Mouse (Mus musculus) limb, embryonic 14.5 days (tissue): ENCODE measurements around the gene Wrb. TPM values are rescaled to one million over a fixed set of nuclear protein-coding genes. Genes with fewer than 3 reads are reported as not detected.
"Not testable (repeated sequence)": the region's sequence is repeated elsewhere in the genome, so short reads cannot be mapped to it uniquely, and the experiment has no call there.

ENCODE experiments used
- ATAC-seq: fragments of 200-750 bp; cut with Nextera tagmentation; 2 replicates; pipeline ENCODE4 v1.8.0; 2017; ENCODE audit warnings: low read depth, moderate number of reproducible peaks, moderate TSS enrichment; ENCODE audit not compliant: low FRiP score
- DNase-seq: peaks from one replicate; pipeline ENCODE4 v3.0.0-alpha.2; 2015; ENCODE audit warnings: low spot score
- H3K27ac ChIP-seq: fragments of 300-500 bp; sonication (generic); replicated peaks from 2 replicates; pipeline ENCODE4 v1.5.1; 2014; ENCODE audit warnings: low read depth, mild to moderate bottlenecking, low read length, moderate library complexity, mixed read lengths
- H3K27me3 ChIP-seq: fragments of 300-500 bp; sonication (generic); 2 replicates; pipeline ENCODE4 v1.6.1; 2014; ENCODE audit warnings: low read length, mixed read lengths; ENCODE audit not compliant: control insufficient read depth, insufficient read depth
- H3K36me3 ChIP-seq: fragments of 300-500 bp; sonication (generic); 2 replicates; pipeline ENCODE4 v1.6.1; 2014; ENCODE audit warnings: mild to moderate bottlenecking, low read length, moderate library complexity, mixed read lengths; ENCODE audit not compliant: control insufficient read depth, insufficient read depth
- H3K4me1 ChIP-seq: fragments of 300-500 bp; sonication (generic); 2 replicates; pipeline ENCODE4 v1.6.1; 2014; ENCODE audit warnings: antibody characterized with exemption, low read length, mixed read lengths; ENCODE audit not compliant: control insufficient read depth, insufficient read depth
- H3K4me2 ChIP-seq: fragments of 300-500 bp; sonication (generic); replicated peaks from 2 replicates; pipeline ENCODE4 v1.6.1; 2014; ENCODE audit warnings: low read depth, mild to moderate bottlenecking, low read length, moderate library complexity; ENCODE audit not compliant: severe bottlenecking
- H3K4me3 ChIP-seq: fragments of 300-500 bp; sonication (generic); replicated peaks from 2 replicates; pipeline ENCODE4 v1.5.1; 2014; ENCODE audit warnings: low read length
- H3K9ac ChIP-seq: fragments of 300-500 bp; sonication (generic); 2 replicates; pipeline ENCODE4 v1.6.1; 2014; ENCODE audit warnings: mild to moderate bottlenecking, low read depth, low read length, moderate library complexity; ENCODE audit not compliant: severe bottlenecking
- H3K9me3 ChIP-seq: fragments of 300-500 bp; sonication (generic); 2 replicates; pipeline ENCODE4 v1.6.1; 2016; ENCODE audit warnings: low read length; ENCODE audit not compliant: control insufficient read depth
- POLR2A ChIP-seq: fragments of 200-500 bp; IDR thresholded peaks from 2 replicates; pipeline ENCODE4 v1.8.0; 2012; ENCODE audit warnings: inconsistent platforms, mild to moderate bottlenecking, moderate library complexity, borderline replicate concordance; ENCODE audit not compliant: insufficient read depth, insufficient read length; ENCODE audit errors: extremely low read depth
- WGBS: fragments of 180-500 bp; shearing (Covaris S2); extraction: QIAGEN DNeasy Blood & Tissue Kit; methylation state at CpG from one replicate; pipeline ENCODE4 v1.1.7; 2014; 5-methylcytosine and 5-hydroxymethylcytosine counted together
- polyA plus RNA-seq, 2 experiments: library from polyadenylated mRNA; depleted of rRNA in 1 of 2; stranded (reverse) in 1 of 2; unstranded in 1 of 2; fragments of >200 nt; fragmentation: Nextera tagmentation in 1 of 2; extraction: Ambion mirVana in 1 of 2; gene quantifications; 2 replicates each; pipeline versions ENCODE4 v1.2.1 to v1.2.3; 2012 to 2014

Gene Wrb
- polyA plus RNA-seq (2012; rRNA removed) (54.7 and 58.6 TPM in 2 replicates), polyA plus RNA-seq (2014; fragmentation: Nextera tagmentation; extraction: Ambion mirVana) (52.9 and 53.9 TPM in 2 replicates)

DNA sequence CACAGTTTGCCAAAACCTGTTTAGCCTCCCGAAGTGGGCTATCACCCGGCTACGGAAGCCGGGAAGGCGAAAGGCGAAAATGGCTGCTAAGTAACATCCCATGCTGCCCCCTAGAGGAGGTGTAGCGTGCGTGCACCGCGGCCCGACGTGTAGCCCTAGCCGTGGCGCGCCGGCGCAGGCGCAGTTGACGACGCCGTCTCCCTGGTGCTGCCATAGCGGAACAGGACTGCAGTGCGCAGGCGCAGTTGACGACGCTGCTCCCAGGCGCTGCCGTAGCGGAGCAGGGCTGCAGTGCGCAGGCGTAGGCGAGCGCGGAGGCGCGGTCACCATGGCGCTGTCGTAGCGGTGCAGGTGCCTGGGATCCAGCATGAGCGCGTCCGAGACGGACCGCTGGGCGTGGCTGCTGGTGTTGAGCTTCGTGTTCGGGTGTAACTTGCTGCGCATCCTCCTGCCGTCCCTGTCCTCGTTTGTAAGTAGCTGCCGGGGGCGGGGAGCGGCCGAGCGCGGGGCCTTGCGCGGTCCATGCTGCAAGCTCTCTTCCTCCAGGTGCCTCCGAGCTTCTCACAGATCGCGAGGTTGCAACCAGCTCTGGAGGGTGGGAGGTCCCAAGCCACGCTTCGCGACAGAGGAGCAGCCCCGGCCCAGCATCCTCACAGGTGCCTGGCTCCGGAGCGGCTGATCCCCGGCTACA is at the start of gene Wrb:
Gene Wrb (plus strand): TSS at position 298 of the 691 bp plus-strand sequence.
- Histone ChIP-seq H3K4me3 (peak within 1 kb of the TSS; percentile 80), H3K9ac (peak within 1 kb of the TSS; percentile 59), H3K4me1 (peaks cover 8% of the 10 kb centered on the region), H3K36me3 (peaks cover 3% of the 10 kb centered on the region; the same call in 1 of the 2 replicates), H3K27me3 (no peaks in the 10 kb centered on the region), H3K4me2 (peak within 1 kb of the TSS; percentile 60), H3K9me3 (no peaks in the 10 kb centered on the region; the same call in 1 of the 2 replicates), H3K27ac (0 out of 2 replicates have a peak within 1 kb of the TSS, but pooled peaks have one; percentile 19)
- peak; percentile 100 for DNase-seq
- WGBS, result under 1% methylated on average over 66 of the region's 68 CpGs
- peak; percentile 99 for ATAC-seq
- no peak for TF ChIP-seq POLR2A

DNA sequence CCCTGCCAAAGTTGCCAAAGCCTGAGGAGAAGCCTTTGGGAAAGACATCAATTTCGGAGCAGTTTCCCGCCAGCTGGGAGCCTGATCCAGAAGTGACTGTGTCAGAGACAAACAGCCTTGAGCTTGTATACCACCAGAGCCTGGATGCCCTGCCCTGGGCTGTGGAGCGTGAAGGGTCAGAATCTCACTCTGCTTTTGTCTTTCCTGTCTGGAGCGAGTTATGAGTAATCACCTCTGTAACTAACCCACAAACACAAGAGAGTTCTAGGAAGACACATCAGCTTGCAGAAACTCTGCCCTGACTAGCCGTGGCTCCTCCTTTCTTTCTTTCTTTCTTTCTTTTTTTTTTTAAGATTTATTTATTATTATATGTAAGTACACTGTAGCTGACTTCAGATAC is 49.2 kb upstream of the Wrb start:
- H3K4me1 ChIP-seq, result no peaks in the 10 kb centered on the region
- H3K27ac ChIP-seq, result no peak overlapping the region
- WGBS, result 86% methylated on average over 5 of the region's 5 CpGs
- H3K9ac ChIP-seq, result no peak overlapping the region
- H3K27me3 ChIP-seq, result no peaks in the 10 kb centered on the region
- no peaks in the 10 kb centered on the region for H3K36me3 ChIP-seq
- no peaks in the 10 kb centered on the region for H3K9me3 ChIP-seq
- DNase-seq, result no peak
- ATAC-seq, result no peak
- TF ChIP-seq POLR2A, result no peak
- no peak overlapping the region for H3K4me2 ChIP-seq
- no peak overlapping the region for H3K4me3 ChIP-seq

DNA sequence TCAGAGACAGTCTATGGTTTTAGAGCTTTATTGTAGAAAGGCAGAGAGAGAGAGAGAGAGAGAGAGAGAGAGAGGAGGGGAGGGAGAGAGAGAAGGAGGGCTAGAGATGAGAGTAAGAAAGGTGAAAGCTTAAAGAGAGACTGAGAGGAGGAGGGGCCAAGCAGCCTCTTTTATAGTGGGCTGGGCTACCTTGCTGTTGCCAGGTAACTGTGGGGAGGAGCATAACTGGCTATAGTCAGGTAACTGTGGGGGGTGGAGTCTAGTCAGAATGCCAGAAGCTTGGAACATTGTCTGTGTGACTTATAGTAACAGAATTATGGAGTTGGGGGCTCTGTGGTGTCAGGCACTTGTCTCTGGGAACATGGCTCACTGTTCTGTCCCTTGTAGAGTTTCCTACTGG is 47.4 kb upstream of the Wrb start:
- not testable (repeated sequence) for H3K4me1 ChIP-seq, H3K27me3 ChIP-seq, DNase-seq, H3K4me3 ChIP-seq, H3K36me3 ChIP-seq, H3K4me2 ChIP-seq, H3K9me3 ChIP-seq, H3K27ac ChIP-seq, ATAC-seq, H3K9ac ChIP-seq

DNA sequence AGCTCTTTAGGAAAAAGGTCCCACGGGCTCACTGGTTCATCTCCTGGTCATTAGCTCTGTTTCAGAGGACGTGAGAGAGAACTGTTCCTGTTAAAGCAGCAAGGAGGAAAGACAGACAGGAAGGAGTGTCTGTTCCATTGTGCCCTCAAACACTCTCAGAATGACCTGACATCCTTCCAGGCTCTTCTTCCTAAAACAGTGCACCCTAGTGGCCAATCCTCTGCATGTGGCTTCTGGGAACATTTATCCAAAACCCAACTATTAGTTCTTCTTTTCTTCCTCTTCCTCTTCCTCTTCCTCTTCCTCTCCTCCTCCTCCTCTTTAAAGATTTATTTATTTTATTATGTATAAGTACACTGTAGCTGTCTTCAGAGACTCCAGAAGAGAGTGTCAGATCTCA is 42.2 kb upstream of the Wrb start:
- Histone ChIP-seq H3K4me2 (no peak overlapping the region), H3K36me3 (no peaks in the 10 kb centered on the region), H3K27ac (no peak overlapping the region), H3K27me3 (no peaks in the 10 kb centered on the region), H3K9me3 (no peaks in the 10 kb centered on the region), H3K4me3 (no peak overlapping the region), H3K9ac (no peak overlapping the region), H3K4me1 (no peaks in the 10 kb centered on the region)
- ATAC-seq (no peak), DNase-seq (no peak)
- no peak for TF ChIP-seq POLR2A
- 38% methylated on average over 2 of the region's 2 CpGs for WGBS

DNA sequence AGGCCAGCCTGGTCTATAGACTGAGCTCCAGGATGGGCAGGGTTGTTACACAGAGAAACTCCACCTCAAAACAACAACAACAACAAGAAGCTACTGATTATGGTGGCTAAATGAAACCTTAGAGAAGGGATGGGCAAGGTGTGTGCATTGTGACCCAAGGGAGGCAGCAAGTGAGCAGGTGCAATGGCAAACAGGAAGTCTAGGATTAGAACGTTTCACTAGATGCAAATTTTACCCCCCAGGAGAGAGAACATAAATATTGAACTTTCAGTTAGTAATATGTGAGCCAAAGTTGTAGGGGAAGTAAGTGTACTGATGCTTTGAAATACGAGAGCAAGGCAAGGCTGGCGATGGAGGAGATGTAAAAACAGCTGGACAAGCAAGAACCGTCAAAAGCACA is 35.5 kb upstream of the Wrb start:
- Histone ChIP-seq H3K4me2 (no peak overlapping the region), H3K27me3 (no peaks in the 10 kb centered on the region), H3K27ac (no peak overlapping the region), H3K4me3 (no peak overlapping the region), H3K36me3 (no peaks in the 10 kb centered on the region), H3K9me3 (no peaks in the 10 kb centered on the region), H3K9ac (no peak overlapping the region), H3K4me1 (no peaks in the 10 kb centered on the region)
- no peak for TF ChIP-seq POLR2A
- no peak for ATAC-seq
- DNase-seq, result no peak
- 52% methylated on average over 4 of the region's 4 CpGs for WGBS
